Mouse (Mus musculus) layer of hippocampus, postnatal 10 days (tissue): Measurements from ENCODE around the gene Phldb1. TPM values are rescaled to one million over a fixed set of nuclear protein-coding genes. Genes with fewer than 3 reads are reported as not detected.
"Not testable (repeated sequence)": the region's sequence is repeated elsewhere in the genome, so short reads cannot be mapped to it uniquely, and the experiment has no call there.

ENCODE experiments used
- DNase-seq, 2 experiments: peaks; one replicate each; pipeline ENCODE4 v3.0.0; 2021; ENCODE audit warnings: low spot score in 2 of 2
- long read RNA-seq: library from polyadenylated mRNA; stranded (forward); transcript quantifications from one replicate; pipeline ENCODE4 v2.0.0, GENCODE M21; 2023
- total RNA-seq, 2 experiments: library from RNA; stranded (reverse); gene quantifications; 2 replicates each; pipeline ENCODE4 v1.2.3; 2021

Gene Phldb1
- 100 to 1,000 TPM in 1 of 2 experiments, 10 to 100 TPM in 1; 87.9 to 102 TPM for total RNA-seq
- long read RNA-seq, full-length matches to known transcripts: 1 of 22 reads
- long read RNA-seq, partial matches to known transcripts: 8 of 22 reads
- long read RNA-seq, other reads (novel, unspliced or antisense): 13 of 22 reads

DNA sequence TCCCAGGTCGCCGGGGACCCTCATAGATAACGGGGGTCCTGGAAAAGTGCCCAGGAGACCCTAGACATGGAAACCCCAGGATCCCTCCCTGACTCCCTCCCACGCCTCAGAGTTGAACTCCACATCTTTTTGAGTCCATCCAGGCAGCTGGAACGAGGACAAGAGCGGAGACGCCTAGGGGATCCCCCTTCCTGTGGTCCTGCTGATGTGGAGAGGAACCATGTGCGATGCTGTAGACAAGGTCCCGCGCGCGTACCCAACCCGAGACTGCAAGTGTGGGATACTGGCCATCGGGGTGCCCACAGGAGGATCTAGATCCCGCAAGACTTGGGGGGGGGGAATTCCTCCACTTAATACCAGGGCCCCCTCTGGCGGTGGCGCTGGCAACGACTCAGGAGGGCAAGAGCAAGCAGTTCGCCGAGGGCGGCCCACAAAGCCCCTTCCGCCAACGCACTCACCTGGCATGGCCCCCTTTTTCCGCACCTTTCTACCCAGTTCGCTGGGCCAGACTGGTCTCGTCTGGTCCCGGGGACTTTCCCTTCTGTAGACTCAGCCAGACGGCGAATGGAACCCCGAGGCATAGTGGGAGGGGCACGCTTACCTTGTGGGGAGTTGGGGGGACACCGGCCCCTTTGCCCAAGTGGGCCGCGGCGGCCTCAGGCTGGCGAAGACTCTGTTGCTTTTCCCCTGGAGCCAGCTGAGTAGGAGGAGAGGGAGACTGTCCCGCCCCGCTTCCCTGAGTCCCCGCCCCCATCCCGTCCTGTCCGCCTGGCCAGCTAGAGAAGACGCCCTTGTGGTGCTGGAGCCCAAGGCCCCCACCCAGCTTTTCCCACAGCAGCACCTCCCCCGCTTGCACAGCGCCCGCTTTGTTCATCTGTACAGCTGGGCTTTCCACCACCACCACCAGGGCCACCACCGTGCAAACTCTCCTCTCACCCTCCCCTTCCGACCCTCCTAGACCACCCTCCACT is at the start of gene Phldb1:
Phldb1 (minus strand) TSS at position 675 of the 971 bp plus-strand sequence.
- DNase-seq: peak in 1 of 2 experiments; percentile 70

DNA sequence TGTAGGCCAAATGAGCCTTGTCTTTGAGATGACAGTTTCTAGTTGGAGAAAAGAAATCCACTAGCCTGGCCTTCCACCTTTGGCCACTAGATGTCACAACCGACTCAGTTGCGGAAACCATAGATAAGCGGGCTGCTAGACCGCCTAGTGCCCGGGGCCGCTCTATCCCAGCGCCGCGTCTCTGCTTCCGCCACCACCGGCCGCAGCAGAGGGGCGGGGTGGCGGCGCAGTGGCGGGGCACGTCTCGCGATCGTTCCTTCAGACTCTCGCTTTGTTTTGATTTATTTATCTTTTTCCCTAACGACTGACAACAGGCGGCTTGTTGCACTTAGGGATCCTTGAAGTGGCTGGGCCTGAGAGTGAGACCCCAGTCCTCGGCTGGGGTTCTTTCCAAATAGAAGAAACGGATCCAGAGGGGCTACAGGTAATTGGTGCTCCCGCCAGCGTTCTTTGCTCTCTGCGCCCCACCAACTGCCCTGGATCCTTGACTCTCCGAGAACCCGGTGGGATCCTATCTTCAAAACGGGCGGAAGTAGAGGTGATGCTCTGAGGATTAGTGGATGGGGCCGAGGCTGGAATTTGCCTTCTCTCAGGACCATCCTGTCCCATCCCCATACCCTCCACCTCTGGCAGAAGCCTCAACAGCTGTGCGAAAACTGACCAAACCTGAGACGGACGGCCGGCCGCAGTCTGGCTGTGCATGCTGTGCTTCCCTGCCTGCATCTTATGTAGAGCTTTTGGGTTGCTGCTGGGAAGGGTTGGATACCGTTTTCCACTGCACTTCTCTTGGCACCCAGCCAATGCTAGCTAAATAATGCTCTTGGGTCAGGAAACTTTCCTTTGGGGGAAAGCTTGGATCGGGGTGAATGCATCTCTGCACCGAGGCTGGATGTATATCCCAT is 38.0 kb upstream of the Phldb1 start:
- peak; percentile 92 to 94 for DNase-seq

DNA sequence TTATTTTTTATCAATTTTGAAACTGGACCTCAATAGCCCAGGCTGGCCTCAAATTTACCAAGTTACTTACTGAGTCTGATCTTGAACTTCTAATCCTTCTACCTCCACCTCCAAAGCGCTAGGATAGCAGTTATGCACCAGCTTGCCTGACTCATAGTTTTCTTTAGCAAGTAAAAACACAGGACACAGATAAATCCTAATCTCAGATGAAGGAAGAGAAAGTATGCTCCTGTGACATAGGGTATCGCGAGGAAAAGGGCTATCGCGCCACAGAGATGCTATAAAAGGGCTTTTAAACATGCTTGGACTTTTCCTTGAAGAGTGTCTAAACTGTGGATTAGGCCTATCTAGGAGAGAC is 37.4 kb upstream of the Phldb1 start:
- DNase-seq: no peak

DNA sequence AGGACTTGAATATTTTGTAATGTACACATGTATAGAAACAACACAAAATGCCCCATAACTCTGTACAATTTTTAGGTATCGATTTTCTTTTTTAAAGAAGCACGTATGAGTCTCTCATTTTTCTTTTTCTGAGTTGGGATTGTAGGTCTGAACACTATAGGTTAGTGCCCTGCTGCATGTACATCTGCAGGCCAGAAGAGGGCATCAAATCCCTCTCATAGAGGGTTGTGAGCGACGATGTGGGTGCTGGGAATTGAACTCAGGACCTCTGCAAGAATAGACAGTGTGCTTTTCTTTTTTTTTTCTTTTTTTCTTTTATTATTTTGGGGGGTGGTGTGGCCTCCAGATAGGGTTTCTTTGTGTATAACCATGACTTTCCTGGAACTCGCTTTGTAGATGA is 36.4 kb upstream of the Phldb1 start:
- no peak for DNase-seq

DNA sequence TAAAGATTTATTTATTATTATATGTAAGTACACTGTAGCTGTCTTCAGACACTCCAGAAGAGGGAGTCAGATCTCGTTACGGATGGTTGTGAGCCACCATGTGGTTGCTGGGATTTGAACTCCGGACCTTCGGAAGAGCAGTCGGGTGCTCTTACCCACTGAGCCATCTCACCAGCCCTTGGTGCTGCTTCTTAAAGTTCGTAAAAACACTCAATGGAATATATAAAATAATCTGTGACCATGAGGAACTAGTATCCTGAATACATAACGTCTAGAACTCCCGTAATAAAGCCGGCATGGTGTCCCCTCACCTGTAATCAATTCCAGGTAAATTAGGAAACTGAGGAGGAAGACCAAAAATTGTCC is 33.0 kb upstream of the Phldb1 start:
- DNase-seq: not testable (repeated sequence)

DNA sequence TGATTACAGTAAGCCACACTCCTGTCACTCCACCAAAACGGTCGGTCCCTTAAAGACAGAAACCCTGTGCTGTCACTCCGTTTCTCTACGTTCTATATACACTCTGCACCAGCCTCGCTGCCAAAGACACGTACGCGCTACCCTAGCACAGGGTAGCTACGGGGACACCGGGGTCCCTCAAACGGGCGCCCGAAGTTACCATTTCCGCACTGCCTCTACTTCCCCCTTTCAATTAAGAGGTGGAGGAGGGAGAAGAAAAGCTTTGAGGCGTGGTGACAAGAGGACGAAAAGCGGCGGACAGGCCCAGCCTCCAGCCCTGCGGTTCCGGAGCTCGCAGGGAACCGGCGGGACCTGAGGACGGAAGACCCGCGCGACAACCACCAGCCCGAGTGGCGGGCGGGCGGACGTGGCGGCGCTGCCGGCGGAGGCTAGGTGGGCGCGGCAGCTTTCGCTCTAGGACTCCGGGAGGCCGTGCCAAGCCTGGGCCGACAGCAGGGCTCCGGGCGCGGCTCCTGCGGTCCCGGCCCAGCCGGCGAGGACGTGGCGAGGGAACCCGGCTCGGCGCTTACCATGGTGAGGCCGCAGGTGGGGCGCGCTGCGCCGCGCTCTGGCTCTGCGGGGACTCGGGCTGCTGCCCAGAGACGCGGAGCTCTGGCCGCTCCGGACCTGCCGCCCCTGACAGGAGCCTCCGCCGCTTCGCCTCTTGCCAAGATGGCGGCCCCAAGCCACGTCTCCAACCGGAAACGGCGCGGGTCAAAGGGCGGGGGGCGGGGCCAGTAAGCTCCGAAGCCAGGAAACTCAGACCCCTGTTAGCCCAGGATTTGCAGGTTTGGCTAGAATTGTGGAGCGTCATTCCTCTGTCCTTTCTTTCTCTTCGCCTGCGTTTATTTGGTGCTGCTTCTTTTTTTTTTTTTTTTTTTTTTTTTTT is 32.4 kb upstream of the Phldb1 start, which contains the start of the genes Arcn1 and Ift46:
Arcn1 (minus strand) TSS at position 745 of the 928 bp plus-strand sequence.
Ift46 (plus strand) TSS at position 808 of the 928 bp plus-strand sequence.
- DNase-seq: peak; percentile 79 to 88

DNA sequence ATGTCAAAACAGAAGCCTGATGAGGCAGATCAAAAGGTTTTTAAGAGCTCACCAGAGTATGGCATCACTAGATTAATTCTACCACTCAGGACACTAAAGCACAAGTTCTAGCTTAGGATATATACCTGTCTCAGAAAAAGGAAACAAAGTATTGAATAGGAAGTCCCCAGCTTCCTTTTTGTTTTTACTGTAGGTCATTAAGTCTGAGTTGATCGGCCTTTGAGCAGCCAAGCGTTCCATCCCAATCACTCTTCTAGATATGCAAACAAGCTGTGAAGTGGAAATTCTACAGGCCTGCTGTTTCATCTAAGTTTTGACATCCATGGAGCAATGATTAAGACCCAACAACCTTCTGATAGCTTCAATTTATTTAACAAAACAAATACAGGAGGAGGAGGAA is 25.9 kb upstream of the Phldb1 start:
- no peak for DNase-seq

GRCm38 (mm10) chr9:44748473-44748872 is 13.5 kb upstream of the Phldb1 start:
- DNase-seq: no peak

DNA sequence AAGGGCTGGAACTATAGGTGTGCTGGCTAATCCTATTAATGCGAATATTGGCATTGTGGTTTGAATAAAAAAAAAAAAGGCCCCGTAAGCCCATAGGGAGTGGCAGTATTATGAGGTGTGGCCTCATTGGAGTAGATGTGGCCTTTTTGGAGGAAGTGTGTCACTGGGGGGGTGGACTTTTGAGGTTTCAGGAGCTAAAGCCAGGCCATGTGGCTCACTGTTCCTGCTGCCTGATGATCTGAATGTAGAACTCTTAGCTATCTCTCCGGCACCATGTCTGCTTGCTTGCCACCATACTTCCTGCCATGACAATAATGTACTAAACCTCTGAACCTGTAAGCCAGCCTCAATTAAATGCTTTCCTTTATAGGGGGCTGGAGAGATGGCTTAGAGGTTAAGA is 12.3 kb upstream of the Phldb1 start:
- DNase-seq: no peak

- DNase-seq: no peak
Observed at GRCm38 (mm10) chr9:44746666-44747065, 11.7 kb upstream of the Phldb1 start.

DNA sequence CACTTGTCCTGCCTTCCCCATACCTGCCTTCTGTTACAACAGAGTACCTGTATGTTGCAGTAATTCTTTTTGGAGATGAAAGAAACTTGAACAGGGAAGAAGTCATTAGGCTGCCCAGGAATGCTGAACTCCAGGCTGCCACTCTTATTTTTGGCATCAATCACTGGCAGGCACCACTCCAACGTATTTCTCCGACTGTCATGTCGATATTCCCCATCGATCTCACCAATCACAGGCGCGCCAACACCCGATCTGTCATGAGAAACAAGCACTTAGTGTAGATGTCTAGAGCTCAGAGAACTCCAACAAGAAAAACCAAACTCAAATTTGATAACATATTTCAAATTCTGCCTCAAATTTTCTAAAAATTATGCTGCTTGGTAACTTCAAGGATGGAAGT is 10.4 kb upstream of the Phldb1 start:
- no peak for DNase-seq

- DNase-seq: no peak
Observed at GRCm38 (mm10) chr9:44740663-44741192, 5.7 kb upstream of the Phldb1 start.

DNA sequence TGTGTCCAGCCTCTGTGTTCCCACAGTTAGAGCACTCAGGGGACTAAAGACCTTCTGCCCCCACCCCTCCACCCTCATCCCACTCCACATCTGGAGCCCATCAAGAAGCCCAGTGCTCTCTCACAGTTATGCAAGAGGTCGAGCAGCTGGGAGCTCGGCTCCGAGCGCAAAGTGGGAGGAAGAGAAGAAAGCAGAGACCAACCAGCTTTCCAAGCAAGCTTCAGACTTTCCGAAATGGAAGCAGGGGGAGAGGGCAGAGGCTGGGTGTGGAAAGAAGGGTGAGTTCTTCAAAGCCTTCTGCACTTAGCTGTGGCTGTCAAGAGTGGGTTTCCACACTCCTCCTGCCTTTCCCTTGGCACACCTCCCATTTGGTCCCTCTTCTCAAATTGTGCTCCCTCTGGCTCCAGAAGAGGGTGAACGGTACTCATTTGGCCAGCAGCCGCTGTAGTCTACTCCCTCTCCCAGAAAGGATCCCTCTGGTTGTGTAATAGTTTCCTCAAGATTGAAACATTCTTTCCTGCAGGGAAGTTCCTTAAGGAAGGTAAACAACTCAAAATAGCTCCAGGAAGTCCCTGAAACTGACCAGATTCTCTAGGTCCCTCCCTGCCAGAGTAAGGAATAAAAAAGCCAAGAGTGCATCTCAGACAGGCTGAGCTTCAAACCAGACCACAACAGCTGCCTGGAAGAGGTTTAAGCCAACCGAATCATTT is 2.4 kb upstream of the Phldb1 start:
- DNase-seq: no peak

DNA sequence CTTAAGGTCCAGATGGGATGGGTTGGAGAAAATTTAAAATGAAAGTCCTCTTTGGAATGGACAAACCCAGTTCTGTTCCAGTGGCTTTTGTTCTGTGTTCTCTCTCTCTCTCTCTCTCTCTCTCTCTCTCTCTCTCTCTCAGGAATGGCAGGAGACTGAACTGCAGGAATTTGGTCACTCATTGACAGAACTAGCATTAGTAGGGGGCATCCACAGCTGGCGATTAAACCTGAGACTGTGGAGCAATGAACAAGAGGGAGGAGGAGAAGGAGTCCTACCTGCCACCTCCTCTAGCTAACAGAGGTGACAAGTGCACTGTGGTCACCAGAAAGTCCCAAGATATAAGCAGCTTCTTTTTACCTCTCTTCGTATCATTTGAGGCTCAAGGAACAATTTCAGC is 1.3 kb upstream of the Phldb1 start:
- DNase-seq: no peak

GRCm38 (mm10) chr9:44735886-44736285 is 888 bp upstream of the Phldb1 start:
- DNase-seq: no peak

GRCm38 (mm10) chr9:44733671-44734523 is 1.1 kb downstream of the Phldb1 start:
- DNase-seq: peak in 1 of 2 experiments; percentile 68

- DNase-seq: no peak
Observed at GRCm38 (mm10) chr9:44732921-44733530, 2.0 kb downstream of the Phldb1 start.

- DNase-seq: no peak
Observed at GRCm38 (mm10) chr9:44732130-44732549, 2.9 kb downstream of the Phldb1 start.
